ENCODE assay signal across 28 mouse cellular contexts in the genomic region with DNA sequence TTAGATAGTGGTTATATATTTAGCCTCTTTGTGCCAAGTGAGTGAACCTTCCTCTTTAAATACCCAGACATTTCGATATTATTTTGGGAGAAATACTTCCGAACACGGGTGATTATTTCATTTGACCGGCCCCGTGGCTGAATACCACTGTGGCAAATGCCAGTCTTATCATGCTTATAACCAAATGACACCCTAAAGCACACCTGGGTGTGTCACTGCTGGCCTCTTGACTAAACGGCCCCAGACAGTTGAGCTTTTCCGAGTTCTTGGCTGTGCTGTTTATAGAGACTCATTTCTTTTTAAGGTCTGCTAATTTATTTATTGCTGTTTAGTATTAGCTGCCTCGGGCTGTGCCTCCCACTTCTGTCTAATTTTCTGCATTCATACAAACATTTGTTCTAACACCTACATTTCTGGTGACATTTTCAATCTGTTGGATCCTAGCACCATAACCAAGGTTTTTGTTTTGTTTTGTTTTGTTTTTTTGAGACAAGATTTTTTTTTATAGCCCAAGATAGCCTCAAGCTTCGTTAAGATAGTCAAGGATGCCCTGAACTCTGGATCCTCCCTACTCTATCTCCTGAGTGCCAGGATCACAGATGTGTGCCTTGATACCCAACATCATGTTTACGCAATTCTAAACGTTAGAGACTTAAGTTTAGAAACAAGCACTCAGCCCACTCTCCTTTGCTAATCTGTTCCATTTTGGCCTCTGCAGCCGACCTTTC. TPM values are rescaled to one million over a fixed set of nuclear protein-coding genes. Genes with fewer than 3 reads are reported as not detected.
DNase-seq lines count a peak whose midpoint lies in the region; ATAC-seq and TF ChIP-seq lines count a peak whose summit lies in the region.
"Had no signal": no experiment of that assay in that cellular context is flagged by ENCODE, and none has a peak within 500 bp of the region (broad histone marks: within the 10 kb centered on the region; RNA-seq: fewer than 3 reads in every experiment).

No protein-coding gene starts in this region.

- WGBS in liver, embryonic 13.5 days (ENCODE audit: insufficient replicate concordance) = 41% methylated on average over 12 of the region's 12 CpGs

- no peak for TF ChIP-seq RAD21 in MEL (IDR thresholded peaks at IDR 0.05; ENCODE audit: low read depth, low read length)

- H3K4me1 ChIP-seq in MEL (ENCODE audit: control insufficient read depth in 1 of 2, insufficient read depth in 2 of 2, low read length in 2 of 2) = peaks cover 42 to 65% of the 10 kb centered on the region in 2 experiments
- peaks cover 75% of the 10 kb centered on the region for H3K4me1 ChIP-seq in liver, embryonic 13.5 days (replicated peaks)
- H3K4me1 ChIP-seq: embryonic facial prominence, embryonic 12.5 days; limb, embryonic 15.5 days; neural tube, embryonic 12.5 days had no signal

- peak overlapping the region; percentile 33 for H3K4me2 ChIP-seq in liver, embryonic 13.5 days
- H3K4me2 ChIP-seq: embryonic facial prominence, embryonic 12.5 days; forebrain, embryonic 15.5 days; heart, embryonic 13.5 days; hindbrain, embryonic 13.5 days; limb, embryonic 15.5 days; neural tube, embryonic 12.5 days; stomach, embryonic 15.5 days had no signal

- peak; percentile 40 for DNase-seq in MEL (ENCODE audit: low read depth, low spot score)
- DNase-seq in liver, embryonic 13.5 days = no peak
- DNase-seq in gastrocnemius, adult 2 months = no peak
- DNase-seq in heart, postnatal 10 days = no peak
- DNase-seq in lung, postnatal 10 days = no peak
- DNase-seq: adrenal gland, postnatal 36 days; cerebellum, adult 11-12 months; cerebellum, postnatal 14 days; gastrocnemius, postnatal 14 days; heart, adult 18-20 months; kidney, adult 11 months; left cerebral cortex, postnatal 4 days; lung, postnatal 14 days; midbrain, embryonic 14.5 days; right cerebral cortex, postnatal 4 days; thymus, adult 18-20 months; thymus, postnatal 4 days had no signal

- no peak for TF ChIP-seq CTCF in MEL (IDR thresholded peaks at IDR 0.05 in 2 of 3, conservative IDR thresholded peaks at IDR 0.05 in 1 of 3; ENCODE audit: control insufficient read depth in 1 of 3, insufficient read depth in 1 of 3, low read depth in 2 of 3, low read length in 3 of 3, poor library complexity in 1 of 3, severe bottlenecking in 1 of 3)
- TF ChIP-seq CTCF in gastrocnemius, adult 2 months (IDR thresholded peaks at IDR 0.05) = no peak

- peaks cover 0 to 63% of the 10 kb centered on the region in 2 experiments; a peak in 2 of 4 replicates for H3K36me3 ChIP-seq in MEL (ENCODE audit: control insufficient read depth in 1 of 2, insufficient read depth in 2 of 2, low read length in 2 of 2)
- H3K36me3 ChIP-seq in liver, embryonic 13.5 days = no peaks in the 10 kb centered on the region
- H3K36me3 ChIP-seq: embryonic facial prominence, embryonic 12.5 days; forebrain, embryonic 15.5 days; heart, embryonic 13.5 days; hindbrain, embryonic 13.5 days; limb, embryonic 15.5 days; neural tube, embryonic 12.5 days; stomach, embryonic 15.5 days had no signal

- no peaks in the 10 kb centered on the region for H3K27me3 ChIP-seq in MEL (ENCODE audit: control insufficient read depth in 1 of 2, insufficient read depth in 2 of 2, low read length in 2 of 2)
- no peaks in the 10 kb centered on the region for H3K27me3 ChIP-seq in liver, embryonic 13.5 days
- H3K27me3 ChIP-seq: embryonic facial prominence, embryonic 12.5 days; forebrain, embryonic 15.5 days; heart, embryonic 13.5 days; hindbrain, embryonic 13.5 days; limb, embryonic 15.5 days; neural tube, embryonic 12.5 days; stomach, embryonic 15.5 days had no signal

- no peaks in the 10 kb centered on the region; the same call in 1 of the 2 replicates for H3K79me2 ChIP-seq in MEL (ENCODE audit: control insufficient read depth, insufficient read depth, low read length, poor library complexity)

- intact Hi-C loops in gastrocnemius, adult 2 months (cut with DNase I) = no loop called here
- intact Hi-C loops in heart, postnatal 10 days (cut with DNase I) = no loop called here

- peak overlapping the region; percentile 35 to 37 for H3K4me3 ChIP-seq in MEL (ENCODE audit: control insufficient read depth in 1 of 2, insufficient read depth in 1 of 2, low read depth in 2 of 2, low read length in 2 of 2)
- no peak overlapping the region; the same call in 1 of the 2 replicates for H3K4me3 ChIP-seq in liver, embryonic 13.5 days (replicated peaks)
- no peak overlapping the region for H3K4me3 ChIP-seq in gastrocnemius, adult 2 months
- H3K4me3 ChIP-seq: embryonic facial prominence, embryonic 12.5 days; forebrain, embryonic 15.5 days; heart, embryonic 13.5 days; hindbrain, embryonic 13.5 days; limb, embryonic 15.5 days; megakaryocyte, embryonic 14.5 days; neural tube, embryonic 12.5 days; stomach, embryonic 15.5 days had no signal

- ATAC-seq in erythroid progenitor cell, adult 5-6 weeks (replicated peaks; ENCODE audit: low FRiP score, poor library complexity, severe bottlenecking) = peak; percentile 70
- ATAC-seq in liver, embryonic 13.5 days (ENCODE audit: low read depth) = peak; percentile 51
- ATAC-seq in megakaryocyte progenitor cell, adult 5-6 weeks (replicated peaks; ENCODE audit: poor library complexity) = peak; percentile 11
- ATAC-seq: forebrain, embryonic 15.5 days had no signal

- no peak for TF ChIP-seq EP300 in MEL (IDR thresholded peaks at IDR 0.05; ENCODE audit: low read depth in 1 of 2, low read length in 2 of 2)

- no peaks in the 10 kb centered on the region for H3K9me3 ChIP-seq in MEL (replicated peaks; ENCODE audit: insufficient read depth, low read length)
- no peaks in the 10 kb centered on the region for H3K9me3 ChIP-seq in liver, embryonic 13.5 days (replicated peaks)
- H3K9me3 ChIP-seq: embryonic facial prominence, embryonic 12.5 days; forebrain, embryonic 15.5 days; heart, embryonic 13.5 days; hindbrain, embryonic 13.5 days; limb, embryonic 15.5 days; megakaryocyte, embryonic 14.5 days; neural tube, embryonic 12.5 days; stomach, embryonic 15.5 days had no signal

- peak overlapping the region; percentile 92 for H3K27ac ChIP-seq in MEL (ENCODE audit: control insufficient read depth, low read depth, low read length)
- peak overlapping the region; percentile 37 for H3K27ac ChIP-seq in liver, embryonic 13.5 days
- H3K27ac ChIP-seq in gastrocnemius, adult 2 months = no peak overlapping the region
- H3K27ac ChIP-seq: embryonic facial prominence, embryonic 12.5 days; forebrain, embryonic 15.5 days; heart, embryonic 13.5 days; hindbrain, embryonic 13.5 days; kidney, postnatal 0 days; limb, embryonic 15.5 days; neural tube, embryonic 12.5 days; stomach, embryonic 15.5 days had no signal

- H3K9ac ChIP-seq in MEL (ENCODE audit: control insufficient read depth, low read depth, low read length, poor library complexity, severe bottlenecking) = peak overlapping the region; percentile 44
- 0 out of 2 replicates have a peak overlapping the region, but pooled peaks have one; percentile 8 for H3K9ac ChIP-seq in liver, embryonic 13.5 days
- H3K9ac ChIP-seq: embryonic facial prominence, embryonic 12.5 days; forebrain, embryonic 15.5 days; heart, embryonic 13.5 days; hindbrain, embryonic 13.5 days; limb, embryonic 15.5 days; neural tube, embryonic 12.5 days; stomach, embryonic 15.5 days had no signal

- TF ChIP-seq POLR2A in MEL (IDR thresholded peaks at IDR 0.05; ENCODE audit: control insufficient read depth in 1 of 2, insufficient read depth in 1 of 2, low read depth in 1 of 2, low read length in 2 of 2, poor library complexity in 1 of 2) = peak in 1 of 2 experiments; percentile 45; a peak in 1 of 4 replicates

TF ChIP-seq in MEL, 35 proteins besides CTCF, POLR2A, EP300 and RAD21 (continues in another document):
- TF ChIP-seq CHD1 (IDR thresholded peaks at IDR 0.05; ENCODE audit: low read depth, low read length) (no peak), CHD2 (IDR thresholded peaks at IDR 0.05; ENCODE audit: low read length) (no peak), POLR2AphosphoS5 (IDR thresholded peaks at IDR 0.05; ENCODE audit: borderline replicate concordance, low read depth, low read length) (no peak), MAZ (IDR thresholded peaks at IDR 0.05; ENCODE audit: low read depth, low read length) (0 out of 2 replicates have a peak, but pooled peaks have one; percentile 26), USF1 (IDR thresholded peaks at IDR 0.05; ENCODE audit: low read depth, low read length) (no peak), NELFE (IDR thresholded peaks at IDR 0.05; ENCODE audit: low read depth, low read length) (no peak), ZNF384 (IDR thresholded peaks at IDR 0.05; ENCODE audit: low read depth, low read length) (0 out of 2 replicates have a peak, but pooled peaks have one; percentile 39), NRF1 (IDR thresholded peaks at IDR 0.05; ENCODE audit: insufficient read depth, low read depth, low read length, poor library complexity, severe bottlenecking) (no peak), ZC3H11A (IDR thresholded peaks at IDR 0.05; ENCODE audit: low read depth, low read length) (no peak), ELF1 (IDR thresholded peaks at IDR 0.05; ENCODE audit: low read depth, low read length) (no peak), TAL1 (IDR thresholded peaks at IDR 0.05; ENCODE audit: low read length) (no peak)

RNA-seq across cellular contexts. Expression of a gene that starts 7.1 kb away (rescaled TPM):
- total RNA-seq in MEL (2012; rRNA removed) = 14.7 and 15.2 TPM in 2 replicates
- 10 to 100 TPM in 1 of 2 experiments, not detected in 1; 30.9 TPM for polyA plus RNA-seq in MEL (2012; ENCODE audit: insufficient read depth in 1 of 2, insufficient read length in 2 of 2, low read depth in 1 of 2, low replicate concordance in 2 of 2, missing spikeins in 1 of 2)
- total RNA-seq in erythroid progenitor cell, adult 5-6 weeks (2015; ENCODE audit: low replicate concordance) = 8.4 and 20.5 TPM in 2 replicates
- total RNA-seq in erythroid progenitor cell, adult 5-6 weeks (2017; ENCODE audit: low replicate concordance) = 4.6 and 5.1 TPM in 2 replicates
- polyA plus RNA-seq in liver, embryonic 13.5 days (2015; fragmentation: Nextera tagmentation; extraction: Ambion mirVana) = 29.0 and 33.0 TPM in 2 replicates
- 15.6 and 18.1 TPM in 2 replicates for total RNA-seq in megakaryocyte progenitor cell, adult 5-6 weeks (2015)
- 10.5 and 13.5 TPM in 2 replicates for total RNA-seq in megakaryocyte progenitor cell, adult 5-6 weeks (2017)
- total RNA-seq in gastrocnemius, adult 2 months (2021) = 1 to 10 TPM; 3.8 to 5.5 TPM
- total RNA-seq in heart, postnatal 10 days (2021) = 10 to 100 TPM; 17.3 to 17.6 TPM

RNA-seq across cellular contexts. Expression of a gene that starts 56.6 kb away (rescaled TPM):
- total RNA-seq in MEL (2012; rRNA removed) = 25.3 and 29.3 TPM in 2 replicates
- 100 to 1,000 TPM in 1 of 2 experiments, 10 to 100 TPM in 1; 40.8 to 254 TPM for polyA plus RNA-seq in MEL (2012; ENCODE audit: insufficient read depth in 1 of 2, insufficient read length in 2 of 2, low read depth in 1 of 2, low replicate concordance in 2 of 2, missing spikeins in 1 of 2)
- total RNA-seq in erythroid progenitor cell, adult 5-6 weeks (2015; ENCODE audit: low replicate concordance) = 5.4 and 8.3 TPM in 2 replicates
- 0.23 and 1.2 TPM in 2 replicates for total RNA-seq in erythroid progenitor cell, adult 5-6 weeks (2017; ENCODE audit: low replicate concordance)
- 0.98 and 1.3 TPM in 2 replicates for polyA plus RNA-seq in liver, embryonic 13.5 days (2015; fragmentation: Nextera tagmentation; extraction: Ambion mirVana)
- 6.1 and 8.3 TPM in 2 replicates for total RNA-seq in megakaryocyte progenitor cell, adult 5-6 weeks (2015)
- 8.5 and 11.6 TPM in 2 replicates for total RNA-seq in megakaryocyte progenitor cell, adult 5-6 weeks (2017)
- total RNA-seq in gastrocnemius, adult 2 months (2021) = 1 to 10 TPM; 1.8 TPM
- total RNA-seq in heart, postnatal 10 days (2021) = 1 to 10 TPM; 3.5 to 5.2 TPM

Comparison
In these comparisons a context has a peak if more than half of its experiments do, and no peak if none do; other contexts are left out.
1. H3K4me3 ChIP-seq: peak in MEL (2 of 2); none in liver, embryonic 13.5 days (single experiment) and gastrocnemius, adult 2 months (single experiment).
2. ATAC-seq: peak in every context shown above with its lines; median percentile 70 in erythroid progenitor cell, adult 5-6 weeks; 51 in liver, embryonic 13.5 days; 11 in megakaryocyte progenitor cell, adult 5-6 weeks.